Mouse (Mus musculus): Measurements from ENCODE around the gene Iyd.

DNA sequence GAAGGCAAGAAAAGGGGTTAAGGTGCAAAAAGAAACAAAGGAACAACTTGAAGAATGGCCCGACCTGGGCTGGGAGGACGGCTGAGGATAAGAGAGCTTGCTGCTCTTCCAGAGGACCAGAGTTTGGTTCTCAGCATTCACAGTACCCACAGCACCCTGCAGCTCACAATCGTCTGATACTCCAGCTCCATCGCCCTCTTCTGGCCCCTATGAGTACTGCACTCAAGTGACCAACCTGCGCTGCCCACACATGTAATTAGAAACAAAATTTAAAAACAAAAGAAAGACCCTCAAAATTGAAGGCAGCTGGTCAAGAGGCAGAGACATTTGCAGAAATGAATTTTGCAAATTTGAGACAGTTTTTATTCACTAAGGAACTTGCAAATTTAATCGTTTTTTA, 27.8 kb downstream of the Iyd start:
- no peak for TF ChIP-seq CTCF (IDR thresholded peaks at IDR 0.05; ENCODE audit: control insufficient read depth, insufficient read depth, insufficient read length)
- no peak for TF ChIP-seq CEBPB (IDR thresholded peaks at IDR 0.05; ENCODE audit: low read depth)
- no peak for TF ChIP-seq USF1 (IDR thresholded peaks at IDR 0.05; ENCODE audit: low read depth)
- no peak for TF ChIP-seq MYOG (IDR thresholded peaks at IDR 0.05; ENCODE audit: control insufficient read depth, extremely low read depth, insufficient read length)
- TF ChIP-seq MYOD1 (IDR thresholded peaks at IDR 0.05; ENCODE audit: control insufficient read depth, insufficient read length, low read depth), result no peak
- no peak for TF ChIP-seq MAX (IDR thresholded peaks at IDR 0.05)
- TF ChIP-seq FOSL1 (IDR thresholded peaks at IDR 0.05; ENCODE audit: insufficient read depth, low read length, poor library complexity, severe bottlenecking), result no peak

Data from C2C12 (cell line).